ENCODE assay signal across 28 mouse cellular contexts in the genomic region with DNA sequence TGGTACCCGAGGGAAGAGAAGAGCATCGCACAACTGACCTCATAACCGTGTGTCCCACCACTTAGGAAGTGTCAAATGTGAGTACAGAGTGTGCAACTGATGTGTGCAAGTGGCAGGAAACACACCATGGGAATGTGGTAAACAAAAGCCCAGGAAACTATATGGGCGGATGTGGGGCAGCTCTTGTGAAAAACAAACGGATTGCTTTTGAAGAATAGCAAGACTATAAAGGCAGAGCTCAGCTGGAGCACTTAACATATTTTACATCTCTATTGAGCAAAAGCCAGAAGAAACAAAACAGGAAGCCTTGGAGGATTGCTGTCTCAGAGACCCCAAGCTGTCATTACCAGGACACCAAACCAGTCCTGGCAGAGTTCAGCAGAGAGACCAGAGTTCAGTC. TPM values are rescaled to one million over a fixed set of nuclear protein-coding genes. Genes with fewer than 3 reads are reported as not detected.
A peak's percentile ranks its signal among the peaks of the same experiment; 100 is the strongest.
DNase-seq lines count a peak whose midpoint lies in the region; ATAC-seq and TF ChIP-seq lines count a peak whose summit lies in the region.
"Had no signal": no experiment of that assay in that cellular context is flagged by ENCODE, and none has a peak within 500 bp of the region (broad histone marks: within the 10 kb centered on the region; RNA-seq: fewer than 3 reads in every experiment).

No protein-coding gene starts in this region.

- H3K9me3 ChIP-seq in kidney, postnatal 0 days (replicated peaks; ENCODE audit: low read length), result no peaks in the 10 kb centered on the region
- no peaks in the 10 kb centered on the region for H3K9me3 ChIP-seq in kidney, embryonic 16.5 days (ENCODE audit: low read length)
- H3K9me3 ChIP-seq: embryonic facial prominence, embryonic 15.5 days; heart, embryonic 12.5 days; hindbrain, embryonic 12.5 days; limb, embryonic 13.5 days; liver, embryonic 13.5 days had no signal

- intact Hi-C loops in gastrocnemius, postnatal 36 days (cut with DNase I), result no loop called here

- no peak overlapping the region for H3K4me2 ChIP-seq in kidney, postnatal 0 days (ENCODE audit: low read length)
- no peak overlapping the region for H3K4me2 ChIP-seq in kidney, embryonic 16.5 days (replicated peaks; ENCODE audit: low read depth, low read length)
- H3K4me2 ChIP-seq: embryonic facial prominence, embryonic 15.5 days; heart, embryonic 12.5 days; hindbrain, embryonic 12.5 days; limb, embryonic 13.5 days; liver, embryonic 13.5 days had no signal

- H3K4me1 ChIP-seq in kidney, postnatal 0 days (replicated peaks; ENCODE audit: insufficient read depth, low read length), result no peaks in the 10 kb centered on the region
- H3K4me1 ChIP-seq in kidney, embryonic 16.5 days (ENCODE audit: insufficient read depth, low read length), result 0 out of 2 replicates have a peak, but pooled peaks cover 4% of the 10 kb centered on the region
- H3K4me1 ChIP-seq: embryonic facial prominence, embryonic 15.5 days; heart, embryonic 12.5 days; hindbrain, embryonic 12.5 days; limb, embryonic 13.5 days; liver, embryonic 13.5 days had no signal

- no peak overlapping the region for H3K4me3 ChIP-seq in kidney, postnatal 0 days (replicated peaks; ENCODE audit: low read depth, low read length)
- H3K4me3 ChIP-seq in kidney, embryonic 16.5 days (ENCODE audit: low read length), result no peak overlapping the region
- H3K4me3 ChIP-seq: embryonic facial prominence, embryonic 15.5 days; heart, embryonic 12.5 days; hindbrain, embryonic 12.5 days; left cerebral cortex, adult 2 months; limb, embryonic 13.5 days; liver, embryonic 13.5 days had no signal

- peak; percentile 35 for DNase-seq in kidney, postnatal 0 days (ENCODE audit: low spot score)
- DNase-seq in thymus, postnatal 0 days (ENCODE audit: low spot score), result peak; percentile 80
- DNase-seq in thymus, postnatal 10 days (ENCODE audit: low spot score in 2 of 2), result no peak
- DNase-seq in urinary bladder, postnatal 36 days (ENCODE audit: low spot score in 2 of 2), result no peak
- DNase-seq in gastrocnemius, postnatal 36 days, result no peak
- DNase-seq: adrenal gland, postnatal 25 days; cerebellum, adult 11 months; cerebellum, postnatal 10 days; heart, postnatal 14 days; kidney, adult 18-20 months; kidney, postnatal 36 days; layer of hippocampus, adult 9-11 months; liver, embryonic 13.5 days; lung, postnatal 10 days; right cerebral cortex, postnatal 25 days had no signal

- no peak overlapping the region for H3K9ac ChIP-seq in kidney, postnatal 0 days (ENCODE audit: low read depth, low read length)
- H3K9ac ChIP-seq in kidney, embryonic 16.5 days (replicated peaks; ENCODE audit: low read length), result no peak overlapping the region
- H3K9ac ChIP-seq: embryonic facial prominence, embryonic 15.5 days; heart, embryonic 12.5 days; hindbrain, embryonic 12.5 days; limb, embryonic 13.5 days; liver, embryonic 13.5 days had no signal

- no peak overlapping the region for H3K27ac ChIP-seq in kidney, postnatal 0 days
- H3K27ac ChIP-seq in kidney, embryonic 16.5 days (ENCODE audit: low read length), result no peak overlapping the region
- H3K27ac ChIP-seq: embryonic facial prominence, embryonic 15.5 days; hindbrain, embryonic 12.5 days; left cerebral cortex, adult 2 months; limb, embryonic 13.5 days; liver, embryonic 13.5 days; stomach, postnatal 0 days had no signal

- 42% methylated on average over 5 of the region's 5 CpGs for WGBS in kidney, postnatal 0 days
- 39% methylated on average over 5 of the region's 5 CpGs for WGBS in kidney, embryonic 16.5 days

- no peaks in the 10 kb centered on the region for H3K36me3 ChIP-seq in kidney, postnatal 0 days (ENCODE audit: insufficient read depth, low read length)
- H3K36me3 ChIP-seq in kidney, embryonic 16.5 days (ENCODE audit: insufficient read depth, low read length), result no peaks in the 10 kb centered on the region
- H3K36me3 ChIP-seq: embryonic facial prominence, embryonic 15.5 days; heart, embryonic 12.5 days; hindbrain, embryonic 12.5 days; limb, embryonic 13.5 days; liver, embryonic 13.5 days had no signal

- no peak for ATAC-seq in kidney, postnatal 0 days (replicated peaks; ENCODE audit: low FRiP score, low read depth)
- no peak for ATAC-seq in kidney, embryonic 16.5 days (ENCODE audit: low FRiP score, low TSS enrichment)
- ATAC-seq in megakaryocyte progenitor cell, adult 5-6 weeks (replicated peaks; ENCODE audit: poor library complexity), result peak; percentile 46; the same call in 1 of the 2 replicates
- ATAC-seq: forebrain, embryonic 16.5 days; midbrain, embryonic 16.5 days had no signal

- no peak for TF ChIP-seq CTCF in kidney, postnatal 0 days (IDR thresholded peaks at IDR 0.05; ENCODE audit: low read depth)

- no peaks in the 10 kb centered on the region for H3K27me3 ChIP-seq in kidney, postnatal 0 days (ENCODE audit: insufficient read depth, low read length)
- no peaks in the 10 kb centered on the region for H3K27me3 ChIP-seq in kidney, embryonic 16.5 days (ENCODE audit: insufficient read depth, low read length)
- H3K27me3 ChIP-seq: embryonic facial prominence, embryonic 15.5 days; heart, embryonic 12.5 days; hindbrain, embryonic 12.5 days; limb, embryonic 13.5 days; liver, embryonic 13.5 days had no signal

RNA-seq across cellular contexts. Expression of a gene that starts 1.3 kb away (rescaled TPM):
- polyA plus RNA-seq in kidney, postnatal 0 days (2015; fragmentation: Nextera tagmentation; extraction: Ambion mirVana), result not detected in 2 replicates
- polyA plus RNA-seq in kidney, embryonic 16.5 days (2015; fragmentation: Nextera tagmentation; extraction: Ambion mirVana), result not detected in 2 replicates
- polyA plus RNA-seq in thymus, postnatal 0 days (2015; fragmentation: Nextera tagmentation; extraction: Ambion mirVana), result not detected in 2 replicates
- total RNA-seq in megakaryocyte progenitor cell, adult 5-6 weeks (2015), result not detected in 2 replicates
- not detected in 2 replicates for total RNA-seq in megakaryocyte progenitor cell, adult 5-6 weeks (2017)
- total RNA-seq in gastrocnemius, postnatal 36 days (2021), result not detected
- total RNA-seq: adrenal gland, postnatal 25 days; CH12.LX; heart, postnatal 14 days; left cerebral cortex, adult 2 months; neutrophil, adult 5-6 weeks had no signal
- polyA plus RNA-seq: embryonic facial prominence, embryonic 15.5 days; forebrain, embryonic 16.5 days; gonadal fat pad, adult 2 months; heart, embryonic 12.5 days; hindbrain, embryonic 12.5 days; limb, embryonic 13.5 days; liver, embryonic 13.5 days; midbrain, embryonic 16.5 days; stomach, postnatal 0 days had no signal

RNA-seq across cellular contexts. Expression of a gene that starts 38.4 kb away (rescaled TPM):
- polyA plus RNA-seq in kidney, postnatal 0 days (2015; fragmentation: Nextera tagmentation; extraction: Ambion mirVana), result 206 and 225 TPM in 2 replicates
- polyA plus RNA-seq in kidney, embryonic 16.5 days (2015; fragmentation: Nextera tagmentation; extraction: Ambion mirVana), result 131 and 132 TPM in 2 replicates
- polyA plus RNA-seq in thymus, postnatal 0 days (2015; fragmentation: Nextera tagmentation; extraction: Ambion mirVana), result 274 and 279 TPM in 2 replicates
- total RNA-seq in megakaryocyte progenitor cell, adult 5-6 weeks (2015), result 157 and 164 TPM in 2 replicates
- total RNA-seq in megakaryocyte progenitor cell, adult 5-6 weeks (2017), result 123 and 133 TPM in 2 replicates
- total RNA-seq in gastrocnemius, postnatal 36 days (2021), result 10 to 100 TPM; 38.7 to 42.4 TPM

Comparison
In these comparisons a context has a peak if more than half of its experiments do, and no peak if none do; other contexts are left out.
1. DNase-seq: peak in kidney, postnatal 0 days (single experiment) and thymus, postnatal 0 days (single experiment); none in thymus, postnatal 10 days (0 of 2), urinary bladder, postnatal 36 days (0 of 2) and gastrocnemius, postnatal 36 days (0 of 2).